Mouse (Mus musculus) B cell, adult 62 days (primary cell): ENCODE data around the gene Zdhhc23. TPM values are rescaled to one million over a fixed set of nuclear protein-coding genes. Genes with fewer than 3 reads are reported as not detected.

Experiments
- total RNA-seq: library from RNA; stranded (reverse); gene quantifications from 4 replicates; pipeline ENCODE4 v1.2.4, GENCODE M21; 2023

Gene Zdhhc23
- total RNA-seq: 9.2 to 12.6 TPM (median 11.6 TPM) in 4 replicates

DNA sequence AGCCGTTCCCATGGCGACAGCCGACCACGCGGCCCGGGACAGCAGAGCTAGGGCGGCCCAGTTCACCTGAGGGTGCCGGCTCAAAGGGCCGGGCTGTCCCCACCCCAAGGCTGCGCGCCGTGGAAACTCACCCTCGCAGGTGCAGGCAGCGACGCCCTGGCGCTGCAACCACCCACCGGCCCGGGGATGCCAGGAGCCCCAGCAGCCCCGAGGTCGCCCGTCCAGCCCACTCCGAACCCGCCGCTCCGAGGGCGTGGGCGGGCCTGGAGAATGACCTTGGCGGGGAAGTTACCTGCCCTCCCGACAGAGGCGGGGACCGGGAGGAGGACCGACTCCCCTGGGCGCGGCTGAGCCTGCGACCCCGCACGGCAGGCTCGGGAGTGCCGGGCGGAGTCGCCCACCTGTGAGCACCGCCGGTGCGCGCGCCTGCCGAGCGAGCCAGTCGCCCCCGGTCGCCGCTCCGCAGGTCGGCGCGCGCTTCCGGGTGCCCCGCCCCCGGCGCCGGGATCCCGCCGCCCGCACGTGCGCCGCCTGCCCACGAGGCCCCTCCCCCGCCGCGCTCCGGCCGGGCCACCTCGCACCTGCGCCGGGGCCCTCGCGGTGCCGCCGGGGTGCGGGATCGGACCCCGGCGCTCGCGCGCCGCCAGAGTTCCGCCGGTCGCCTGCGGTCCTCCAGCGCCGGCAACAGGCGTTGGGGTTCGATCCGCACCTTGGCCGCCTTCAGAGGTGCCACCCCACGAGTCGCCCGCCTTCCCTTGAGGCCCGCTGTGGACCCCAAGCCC lies at the start of gene Zdhhc23:
Zdhhc23 (minus strand) TSS at position 464 of the 782 bp plus-strand sequence.

DNA sequence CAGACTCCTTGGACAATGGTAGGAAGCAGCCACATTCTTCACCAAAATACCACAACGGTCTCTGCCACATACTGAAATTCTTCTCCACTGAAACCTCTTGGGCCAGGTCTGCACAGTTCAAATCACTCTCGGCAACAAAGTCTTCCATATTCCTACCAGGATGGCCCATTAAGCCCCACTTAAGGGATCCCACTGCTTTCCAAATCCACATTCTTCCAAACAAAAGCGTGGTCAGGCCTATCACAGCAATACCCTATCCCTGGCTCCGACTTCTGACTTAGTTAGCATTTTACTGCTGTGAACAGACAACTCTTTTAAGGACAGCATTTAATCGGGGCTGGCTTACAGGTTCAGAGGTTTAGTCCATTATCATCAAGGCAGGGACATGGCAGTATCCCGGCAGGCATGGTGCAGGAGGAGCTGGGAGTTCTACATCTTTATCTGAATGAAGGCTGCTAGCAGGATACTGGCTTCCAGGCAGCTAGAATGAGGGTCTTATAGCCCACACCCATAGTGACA lies 53.2 kb downstream of the Zdhhc23 start, which contains the start of gene Qtrt2:
Qtrt2 (minus strand) TSS at position 469 of the 519 bp plus-strand sequence.

Other genes with a start within 250 kb of the Zdhhc23 start
- not detected in 4 replicates for gene Drd3, start 225.8 kb downstream of the Zdhhc23 start, total RNA-seq
- gene Ccdc191, start 90.0 kb downstream of the Zdhhc23 start, total RNA-seq: 7.2 to 11.2 TPM (median 9.9 TPM) in 4 replicates
- gene Qtrt2, start 53.0 kb downstream of the Zdhhc23 start, total RNA-seq: 43.0 to 73.4 TPM (median 57.5 TPM) in 4 replicates
- gene Gramd1c, start 83.6 kb upstream of the Zdhhc23 start, total RNA-seq: 1.7 to 3.8 TPM (median 2.4 TPM) in 4 replicates
- gene Atp6v1a, start 159.9 kb upstream of the Zdhhc23 start, total RNA-seq: 32.9 to 45.0 TPM (median 36.4 TPM) in 4 replicates
- gene Naa50, start 160.0 kb upstream of the Zdhhc23 start, total RNA-seq: 44.9 to 48.6 TPM (median 46.7 TPM) in 4 replicates
- gene Usf3, start 193.5 kb upstream of the Zdhhc23 start, total RNA-seq: 51.5 to 55.2 TPM (median 54.1 TPM) in 4 replicates